Mouse (Mus musculus) kidney, postnatal 0 days (tissue): ENCODE data around the gene Nat9. TPM values are rescaled to one million over a fixed set of nuclear protein-coding genes. Genes with fewer than 3 reads are reported as not detected.

Experiments used
- ATAC-seq: fragments of 200-750 bp; cut with Nextera tagmentation; replicated peaks from 2 replicates; pipeline ENCODE4 v1.8.0; 2017; ENCODE audit warnings: low read depth, moderate number of reproducible peaks, moderate TSS enrichment, moderate library complexity; ENCODE audit not compliant: low FRiP score
- DNase-seq: peaks from one replicate; pipeline ENCODE4 v3.0.0-alpha.2; 2016; ENCODE audit warnings: low spot score
- H3K27ac ChIP-seq: fragments of 300-500 bp; sonication (generic); 2 replicates; pipeline ENCODE4 v1.5.1; 2014; ENCODE audit warnings: mild to moderate bottlenecking
- H3K27me3 ChIP-seq: fragments of 300-500 bp; sonication (generic); 2 replicates; pipeline ENCODE4 v1.6.1; 2014; ENCODE audit warnings: low read length, mixed read lengths; ENCODE audit not compliant: insufficient read depth
- H3K36me3 ChIP-seq: fragments of 300-500 bp; sonication (generic); 2 replicates; pipeline ENCODE4 v1.6.1; 2014; ENCODE audit warnings: low read length, mixed read lengths; ENCODE audit not compliant: insufficient read depth
- H3K4me1 ChIP-seq: fragments of 300-500 bp; sonication (generic); replicated peaks from 2 replicates; pipeline ENCODE4 v1.6.1; 2014; ENCODE audit warnings: antibody characterized with exemption, low read length, mixed read lengths; ENCODE audit not compliant: insufficient read depth
- H3K4me2 ChIP-seq: fragments of 300-500 bp; sonication (generic); 2 replicates; pipeline ENCODE4 v1.6.1; 2014; ENCODE audit warnings: mild to moderate bottlenecking, low read length, moderate library complexity, mixed read lengths
- H3K4me3 ChIP-seq: fragments of 300-500 bp; sonication (generic); replicated peaks from 2 replicates; pipeline ENCODE4 v1.5.1; 2014; ENCODE audit warnings: low read depth, low read length
- H3K9ac ChIP-seq: fragments of 300-500 bp; sonication (generic); 2 replicates; pipeline ENCODE4 v1.6.1; 2014; ENCODE audit warnings: low read depth, low read length
- H3K9me3 ChIP-seq: fragments of 300-500 bp; sonication (generic); replicated peaks from 2 replicates; pipeline ENCODE4 v1.6.1; 2016; ENCODE audit warnings: low read length, inconsistent platforms, mixed read lengths
- CTCF ChIP-seq: IDR thresholded peaks from 2 replicates; pipeline ENCODE4 v1.5.1; 2016; ENCODE audit warnings: antibody characterized with exemption, low read depth, mild to moderate bottlenecking, moderate library complexity
- WGBS: fragments of 180-500 bp; shearing (Covaris S2); extraction: QIAGEN DNeasy Blood & Tissue Kit; methylation state at CpG from one replicate; pipeline ENCODE4 v1.1.7; 2014; 5-methylcytosine and 5-hydroxymethylcytosine counted together
- polyA plus RNA-seq: library from polyadenylated mRNA; unstranded; fragments of >200 nt; fragmentation: Nextera tagmentation; extraction: Ambion mirVana; gene quantifications from 2 replicates; pipeline ENCODE4 v1.2.1, GENCODE M21; 2015

Nat9 gene
- polyA plus RNA-seq, 1 experiment from 2014 or later, result 26.8 TPM

GRCm38 (mm10) chr11:115133800-115134199 lies 53.9 kb downstream of the Nat9 start, which contains the start of gene Cd300lf:
Gene Cd300lf (minus strand): TSS chr11:115133992.
- H3K9ac ChIP-seq, result no peak within 1 kb of the TSS
- H3K27me3 ChIP-seq, result no peaks in the 10 kb centered on the region
- 74% methylated on average over 8 of the region's 8 CpGs for WGBS
- no peaks in the 10 kb centered on the region for H3K9me3 ChIP-seq
- ATAC-seq (no peak), DNase-seq (no peak)
- TF ChIP-seq CTCF, result no peak
- no peak within 1 kb of the TSS for H3K27ac ChIP-seq
- no peaks in the 10 kb centered on the region for H3K36me3 ChIP-seq
- H3K4me2 ChIP-seq, result no peak within 1 kb of the TSS
- no peaks in the 10 kb centered on the region for H3K4me1 ChIP-seq
- no peak within 1 kb of the TSS for H3K4me3 ChIP-seq

Other genes starting within 250 kb of the Nat9 start
- gene Cd300c, start 218.7 kb downstream of the Nat9 start, polyA plus RNA-seq, result not detected in 2 replicates
- 0.22 and 0.23 TPM in 2 replicates for gene Cd300ld, start 197.9 kb downstream of the Nat9 start, polyA plus RNA-seq
- gene Cd300c2, start 186.0 kb downstream of the Nat9 start, polyA plus RNA-seq, result 3.6 and 3.7 TPM in 2 replicates
- gene Cd300ld2, start 171.7 kb downstream of the Nat9 start, polyA plus RNA-seq, result 0.52 TPM in 1 of 2 replicates, not detected in the other
- gene Cd300ld4, start 160.8 kb downstream of the Nat9 start, polyA plus RNA-seq, result not detected in 2 replicates
- not detected in 2 replicates for gene Cd300ld5, start 150.1 kb downstream of the Nat9 start, polyA plus RNA-seq
- not detected in 2 replicates for gene Cd300ld3, start 139.4 kb downstream of the Nat9 start, polyA plus RNA-seq
- not detected in 2 replicates for gene Cd300e, start 125.7 kb downstream of the Nat9 start, polyA plus RNA-seq
- 1.8 and 2.2 TPM in 2 replicates for gene Rab37, start 96.4 kb downstream of the Nat9 start, polyA plus RNA-seq
- 0.33 TPM in 2 replicates for gene Cd300lf, start 53.9 kb downstream of the Nat9 start, polyA plus RNA-seq
- 163 and 172 TPM in 2 replicates for gene Slc9a3r1, start 24.5 kb downstream of the Nat9 start, polyA plus RNA-seq
- gene Tmem104, start 372 bp downstream of the Nat9 start, polyA plus RNA-seq, result 12.0 and 12.6 TPM in 2 replicates
- gene Grin2c, start 79.4 kb upstream of the Nat9 start, polyA plus RNA-seq, result not detected in 2 replicates
- 10.0 and 12.2 TPM in 2 replicates for gene Fdxr, start 89.2 kb upstream of the Nat9 start, polyA plus RNA-seq
- gene Fads6, start 109.8 kb upstream of the Nat9 start, polyA plus RNA-seq, result 0.92 and 1.1 TPM in 2 replicates
- gene Otop2, start 119.3 kb upstream of the Nat9 start, polyA plus RNA-seq, result not detected in 2 replicates
- gene Ush1g, start 134.2 kb upstream of the Nat9 start, polyA plus RNA-seq, result 0.05 TPM in 1 of 2 replicates, not detected in the other
- gene Otop3, start 146.9 kb upstream of the Nat9 start, polyA plus RNA-seq, result not detected in 2 replicates
- gene Hid1, start 179.9 kb upstream of the Nat9 start, polyA plus RNA-seq, result 4.5 and 5.4 TPM in 2 replicates
- 7.6 and 7.8 TPM in 2 replicates for gene Cdr2l, start 194.1 kb upstream of the Nat9 start, polyA plus RNA-seq
- gene Mrpl58, start 215.9 kb upstream of the Nat9 start, polyA plus RNA-seq, result 225 and 232 TPM in 2 replicates
- gene Atp5h, start 232.1 kb upstream of the Nat9 start, polyA plus RNA-seq, result 1,541 and 1,578 TPM in 2 replicates
- 19.8 and 22.2 TPM in 2 replicates for gene Kctd2, start 232.3 kb upstream of the Nat9 start, polyA plus RNA-seq